Mouse (Mus musculus) thymus, adult 2 months (tissue): ENCODE results near the gene Bach2. TPM values are rescaled to one million over a fixed set of nuclear protein-coding genes. Genes with fewer than 3 reads are reported as not detected.

ENCODE experiments used
- DNase-seq: peaks from one replicate; pipeline ENCODE4 v3.0.0; 2021
- H3K27ac ChIP-seq: fragments of 200-500 bp; 2 replicates; pipeline ENCODE4 v1.5.1; 2012; ENCODE audit warnings: low read length, control low read depth; ENCODE audit not compliant: control insufficient read depth, insufficient read depth
- H3K27me3 ChIP-seq: fragments of 200-500 bp; 2 replicates; pipeline ENCODE4 v1.6.1; 2012; ENCODE audit warnings: mild to moderate bottlenecking, low read length, moderate library complexity, mixed read lengths; ENCODE audit not compliant: control insufficient read depth, insufficient read depth
- H3K36me3 ChIP-seq: fragments of 200-500 bp; 2 replicates; pipeline ENCODE4 v1.6.1; 2012; ENCODE audit warnings: mild to moderate bottlenecking, low read length, moderate library complexity; ENCODE audit not compliant: control insufficient read depth, insufficient read depth
- H3K4me1 ChIP-seq: fragments of 200-500 bp; replicated peaks from 2 replicates; pipeline ENCODE4 v1.6.1; 2012; ENCODE audit warnings: low read length; ENCODE audit not compliant: control insufficient read depth, insufficient read depth
- H3K4me3 ChIP-seq: fragments of 200-500 bp; 2 replicates; pipeline ENCODE4 v1.5.1; 2012; ENCODE audit warnings: mild to moderate bottlenecking, low read length, control low read depth, moderate library complexity; ENCODE audit not compliant: control insufficient read depth, insufficient read depth
- CTCF ChIP-seq: fragments of 200-500 bp; IDR thresholded peaks from 2 replicates; pipeline ENCODE4 v1.5.1; 2012; ENCODE audit warnings: mild to moderate bottlenecking, control low read depth, low read length, moderate library complexity, borderline replicate concordance; ENCODE audit not compliant: control insufficient read depth, poor library complexity, insufficient read depth; ENCODE audit errors: extremely low read depth
- POLR2A ChIP-seq: fragments of 200-500 bp; IDR thresholded peaks from 2 replicates; pipeline ENCODE4 v1.6.1; 2012; ENCODE audit warnings: mild to moderate bottlenecking, low read length, control low read depth, moderate library complexity; ENCODE audit not compliant: control insufficient read depth, poor library complexity, insufficient read depth; ENCODE audit errors: extremely low read depth
- WGBS: fragments of 180-500 bp; shearing (Covaris S2); methylation state at CpG from one replicate; pipeline ENCODE4 v1.1.7; 2018; 5-methylcytosine and 5-hydroxymethylcytosine counted together
- polyA plus RNA-seq: library from polyadenylated mRNA; depleted of rRNA; stranded (reverse); fragments of >200 nt; gene quantifications from 2 replicates; pipeline ENCODE4 v1.2.3, GENCODE M21; 2012

Gene Bach2
- polyA plus RNA-seq, 1 experiment = 9.4 TPM

- H3K4me3 ChIP-seq = no peak overlapping the region
- WGBS = 96% methylated on average over 7 of the region's 7 CpGs
- H3K27ac ChIP-seq = no peak overlapping the region
- H3K27me3 ChIP-seq = no peaks in the 10 kb centered on the region
- TF ChIP-seq POLR2A (no peak), CTCF (no peak)
- no peaks in the 10 kb centered on the region; the same call in 1 of the 2 replicates for H3K4me1 ChIP-seq
- no peak for DNase-seq
- no peaks in the 10 kb centered on the region for H3K36me3 ChIP-seq
Observed at GRCm38 (mm10) chr4:32199156-32199555, 39.4 kb upstream of the Bach2 start.

- Histone ChIP-seq H3K36me3 (no peaks in the 10 kb centered on the region), H3K4me3 (no peak overlapping the region), H3K27ac (no peak overlapping the region), H3K27me3 (no peaks in the 10 kb centered on the region), H3K4me1 (no peaks in the 10 kb centered on the region; the same call in 1 of the 2 replicates)
- DNase-seq = no peak
- TF ChIP-seq CTCF = no peak
- no peak for TF ChIP-seq POLR2A
- 98% methylated on average over 8 of the region's 8 CpGs for WGBS
Observed at GRCm38 (mm10) chr4:32201114-32201513, 37.5 kb upstream of the Bach2 start.

- TF ChIP-seq CTCF (no peak), POLR2A (no peak)
- WGBS = 95% methylated on average over 5 of the region's 5 CpGs
- Histone ChIP-seq H3K36me3 (no peaks in the 10 kb centered on the region), H3K27me3 (no peaks in the 10 kb centered on the region), H3K27ac (no peak overlapping the region), H3K4me3 (no peak overlapping the region), H3K4me1 (no peaks in the 10 kb centered on the region; the same call in 1 of the 2 replicates)
- no peak for DNase-seq
Observed at GRCm38 (mm10) chr4:32202362-32202761, 36.2 kb upstream of the Bach2 start.

GRCm38 (mm10) chr4:32204819-32205218, 33.8 kb upstream of the Bach2 start:
- whole genome bisulfite sequencing = 95% methylated on average over 4 of the region's 4 CpGs
- Histone ChIP-seq H3K4me3 (no peak overlapping the region), H3K4me1 (peaks cover 2% of the 10 kb centered on the region), H3K36me3 (no peaks in the 10 kb centered on the region), H3K27ac (no peak overlapping the region), H3K27me3 (no peaks in the 10 kb centered on the region)
- no peak for DNase-seq
- no peak for TF ChIP-seq CTCF
- TF ChIP-seq POLR2A = no peak

DNA sequence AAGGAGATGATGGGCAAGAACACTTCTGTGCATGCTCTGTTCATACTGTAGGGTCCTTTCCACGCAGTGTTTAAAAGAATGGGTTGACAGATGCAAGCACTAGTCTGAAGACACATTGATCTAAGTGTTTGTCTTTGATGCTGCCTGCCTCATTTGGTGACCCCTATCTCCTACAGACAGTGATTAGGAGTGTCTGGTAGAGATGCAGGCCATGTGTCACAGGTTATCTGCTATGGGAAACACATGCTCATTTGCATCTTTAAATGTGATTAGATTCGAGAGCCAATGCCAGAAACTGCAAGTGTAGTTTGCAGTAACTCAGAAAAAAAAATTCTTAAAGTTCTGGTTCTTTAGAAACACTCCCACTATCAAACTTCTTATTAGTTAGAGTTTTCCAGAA, 32.8 kb upstream of the Bach2 start:
- no peak for DNase-seq
- no peak overlapping the region for H3K4me3 ChIP-seq
- H3K36me3 ChIP-seq = no peaks in the 10 kb centered on the region
- no peak overlapping the region for H3K27ac ChIP-seq
- peaks cover 3% of the 10 kb centered on the region for H3K4me1 ChIP-seq
- 89% methylated on average over 2 of the region's 2 CpGs for WGBS
- H3K27me3 ChIP-seq = no peaks in the 10 kb centered on the region
- no peak for TF ChIP-seq CTCF
- no peak for TF ChIP-seq POLR2A

DNA sequence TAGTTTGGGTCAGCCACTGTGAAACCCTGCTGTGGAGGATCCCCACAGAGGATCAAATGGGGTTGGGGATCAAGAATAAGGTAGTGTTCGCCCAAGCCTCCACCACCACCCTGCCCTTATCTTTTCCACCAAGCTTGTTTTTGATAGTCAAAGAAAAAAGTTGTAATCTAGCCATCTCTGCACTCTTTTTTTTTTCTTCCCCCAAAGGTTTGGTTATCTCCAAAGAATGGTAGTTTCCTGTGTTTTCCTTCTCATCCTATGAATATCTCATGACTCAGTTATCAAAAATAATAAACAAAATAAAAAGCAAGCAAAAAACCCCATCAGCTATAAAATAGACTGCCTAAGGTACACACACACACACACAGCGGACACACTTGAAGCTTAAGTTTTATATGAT, 28.6 kb upstream of the Bach2 start:
- WGBS = 70% methylated on average over 2 of the region's 2 CpGs
- H3K36me3 ChIP-seq = no peaks in the 10 kb centered on the region
- peaks cover 3% of the 10 kb centered on the region for H3K4me1 ChIP-seq
- H3K4me3 ChIP-seq = no peak overlapping the region
- H3K27me3 ChIP-seq = no peaks in the 10 kb centered on the region
- DNase-seq = no peak
- no peak overlapping the region for H3K27ac ChIP-seq
- TF ChIP-seq POLR2A = no peak
- TF ChIP-seq CTCF = no peak
